Mouse (Mus musculus): ENCODE data around the gene Zfp462. TPM values are rescaled to one million over a fixed set of nuclear protein-coding genes. Genes with fewer than 3 reads are reported as not detected.

Zfp462 gene
- polyA plus RNA-seq, 1 experiment from 2014 or later = 0.38 TPM

DNA sequence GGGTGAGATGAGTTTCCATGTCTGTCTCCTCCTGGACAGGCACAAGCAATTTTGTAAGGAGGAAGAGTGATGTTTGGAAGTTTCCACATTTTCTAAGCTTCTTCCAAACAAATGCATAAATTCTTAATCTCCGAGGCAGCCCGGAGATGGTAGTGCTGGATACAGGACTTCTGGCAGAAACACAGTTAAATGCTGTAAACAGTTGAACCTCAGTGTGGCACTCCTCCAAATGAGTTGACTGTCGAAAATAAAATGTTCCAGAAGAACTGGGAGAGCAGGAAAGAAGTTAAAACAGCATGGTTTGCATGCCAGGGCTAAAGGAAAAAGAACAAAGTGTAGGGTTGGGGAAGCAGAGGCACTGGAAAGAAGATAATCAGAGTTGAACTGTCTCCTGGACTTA, 9.6 kb downstream of the Zfp462 start:
- H3K36me3 ChIP-seq = no peaks in the 10 kb centered on the region
- H3K4me3 ChIP-seq = no peak overlapping the region
- H3K27me3 ChIP-seq (replicated peaks) = peaks cover 14% of the 10 kb centered on the region; the same call in 1 of the 2 replicates
- H3K9ac ChIP-seq = no peak overlapping the region
- H3K9me3 ChIP-seq (replicated peaks) = no peaks in the 10 kb centered on the region
- no peaks in the 10 kb centered on the region for H3K4me1 ChIP-seq
- H3K27ac ChIP-seq = no peak overlapping the region
- no peak overlapping the region for H3K4me2 ChIP-seq
- 64% methylated on average over 3 of the region's 3 CpGs for WGBS (ENCODE audit: insufficient replicate concordance)
- no peak for ATAC-seq

DNA sequence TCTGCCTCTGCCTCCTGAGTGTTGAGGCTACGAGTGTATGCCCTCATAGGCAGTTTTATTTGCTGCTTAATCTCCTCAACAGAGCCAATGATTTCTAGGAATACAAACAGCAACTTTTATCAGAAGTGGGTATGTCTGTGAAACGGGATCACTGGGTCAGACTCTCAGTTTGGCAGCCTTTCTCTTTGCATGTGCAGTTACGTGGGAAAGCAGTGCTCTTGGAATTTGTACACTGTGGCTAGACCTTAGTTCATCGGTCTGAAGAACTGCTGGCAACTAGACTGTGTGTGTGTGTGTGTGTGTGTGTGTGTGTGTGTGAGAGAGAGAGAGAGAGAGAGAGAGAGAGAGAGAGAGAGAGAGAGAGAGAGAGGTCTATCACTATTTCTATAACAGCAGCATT, 15.9 kb downstream of the Zfp462 start:
- H3K27ac ChIP-seq = no peak overlapping the region
- WGBS (ENCODE audit: insufficient replicate concordance) = 57% methylated on average over 4 of the region's 4 CpGs
- no peaks in the 10 kb centered on the region for H3K9me3 ChIP-seq (replicated peaks)
- no peaks in the 10 kb centered on the region for H3K27me3 ChIP-seq (replicated peaks)
- H3K9ac ChIP-seq = no peak overlapping the region
- no peak for ATAC-seq
- H3K4me2 ChIP-seq = no peak overlapping the region
- H3K36me3 ChIP-seq = no peaks in the 10 kb centered on the region
- H3K4me1 ChIP-seq = no peaks in the 10 kb centered on the region
- no peak overlapping the region for H3K4me3 ChIP-seq

DNA sequence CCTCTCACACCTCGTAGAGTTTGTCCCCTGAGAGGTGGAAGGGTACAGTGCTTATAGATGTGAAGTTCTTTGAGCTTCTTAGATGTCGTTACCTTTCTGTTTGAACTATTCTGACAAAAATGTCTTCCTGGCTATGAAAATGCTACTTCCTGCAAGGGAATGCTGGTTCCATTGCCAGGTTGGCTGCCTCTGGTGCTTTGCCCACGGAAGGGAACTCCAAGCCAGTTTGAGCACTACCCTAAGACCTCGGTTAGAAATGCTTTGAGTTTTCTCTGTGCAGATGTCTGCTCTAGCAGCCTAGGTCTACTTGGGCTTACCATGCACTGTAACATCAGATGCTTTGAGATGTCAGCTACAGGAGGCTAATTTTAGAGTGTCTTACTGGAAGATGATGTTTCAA, 17.3 kb downstream of the Zfp462 start:
- no peaks in the 10 kb centered on the region for H3K4me1 ChIP-seq
- H3K27me3 ChIP-seq (replicated peaks) = no peaks in the 10 kb centered on the region
- no peak overlapping the region for H3K27ac ChIP-seq
- no peaks in the 10 kb centered on the region for H3K9me3 ChIP-seq (replicated peaks)
- no peak overlapping the region for H3K9ac ChIP-seq
- H3K4me3 ChIP-seq = no peak overlapping the region
- WGBS (ENCODE audit: insufficient replicate concordance) = 57% methylated on average over 4 of the region's 4 CpGs
- no peak overlapping the region for H3K4me2 ChIP-seq
- H3K36me3 ChIP-seq = no peaks in the 10 kb centered on the region
- no peak for ATAC-seq

DNA sequence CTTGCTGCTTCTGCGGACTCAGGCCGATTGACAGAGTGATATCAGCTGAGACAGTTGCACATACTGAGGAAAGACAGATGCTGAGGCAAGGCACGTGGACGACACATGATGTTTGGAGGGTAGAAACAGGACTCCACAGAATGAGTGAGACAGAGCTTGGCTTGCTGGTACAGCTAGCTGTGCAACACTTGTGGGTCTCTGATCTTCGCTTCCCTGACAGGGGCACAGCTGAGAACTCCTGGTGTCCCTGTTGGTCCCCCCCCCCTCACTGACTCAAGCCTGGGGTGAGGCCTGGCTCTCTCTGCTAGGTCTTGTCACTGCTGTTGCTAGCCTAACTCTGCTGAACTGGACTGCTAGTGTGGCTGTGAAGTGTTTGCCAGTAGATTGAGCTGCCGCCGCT, 18.7 kb downstream of the Zfp462 start:
- no peak for ATAC-seq
- H3K9ac ChIP-seq = no peak overlapping the region
- no peaks in the 10 kb centered on the region for H3K36me3 ChIP-seq

DNA sequence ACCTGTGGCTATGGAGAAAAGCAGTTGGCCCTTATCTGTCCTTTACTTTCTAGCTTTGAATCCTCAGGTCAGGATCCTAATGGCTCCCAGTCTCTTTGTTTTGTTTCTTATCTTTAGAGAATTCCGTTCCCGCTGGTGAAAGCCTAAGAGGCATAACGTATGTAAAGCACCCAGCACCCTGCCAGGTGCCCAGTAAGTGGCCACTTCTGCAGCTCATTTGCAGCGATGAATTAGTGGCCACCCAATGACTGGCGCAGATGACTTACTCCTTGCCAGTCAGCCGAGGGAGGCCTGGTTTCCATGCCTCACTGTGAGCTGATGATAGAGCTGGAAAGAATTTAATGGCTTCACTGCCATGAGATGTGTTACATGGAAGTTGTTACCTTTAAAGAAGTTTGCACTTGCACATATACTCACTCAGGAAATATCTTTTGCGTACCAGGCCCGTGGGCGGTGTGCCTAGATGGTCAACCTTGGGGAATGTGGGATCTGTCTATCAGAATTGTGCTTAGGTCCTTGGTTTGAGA, 20.4 kb downstream of the Zfp462 start:
- WGBS (ENCODE audit: insufficient replicate concordance) = 66% methylated on average over 9 of the region's 9 CpGs
- no peak for ATAC-seq

More for the DNA sequence above, 18.7 kb downstream of the Zfp462 start:
- no peak overlapping the region for H3K4me2 ChIP-seq
- H3K27me3 ChIP-seq (replicated peaks) = no peaks in the 10 kb centered on the region
- H3K4me3 ChIP-seq = no peak overlapping the region
- 72% methylated on average over 7 of the region's 7 CpGs for WGBS (ENCODE audit: insufficient replicate concordance)
- H3K4me1 ChIP-seq = no peaks in the 10 kb centered on the region
- H3K9me3 ChIP-seq (replicated peaks) = no peaks in the 10 kb centered on the region
- no peak overlapping the region for H3K27ac ChIP-seq

DNA sequence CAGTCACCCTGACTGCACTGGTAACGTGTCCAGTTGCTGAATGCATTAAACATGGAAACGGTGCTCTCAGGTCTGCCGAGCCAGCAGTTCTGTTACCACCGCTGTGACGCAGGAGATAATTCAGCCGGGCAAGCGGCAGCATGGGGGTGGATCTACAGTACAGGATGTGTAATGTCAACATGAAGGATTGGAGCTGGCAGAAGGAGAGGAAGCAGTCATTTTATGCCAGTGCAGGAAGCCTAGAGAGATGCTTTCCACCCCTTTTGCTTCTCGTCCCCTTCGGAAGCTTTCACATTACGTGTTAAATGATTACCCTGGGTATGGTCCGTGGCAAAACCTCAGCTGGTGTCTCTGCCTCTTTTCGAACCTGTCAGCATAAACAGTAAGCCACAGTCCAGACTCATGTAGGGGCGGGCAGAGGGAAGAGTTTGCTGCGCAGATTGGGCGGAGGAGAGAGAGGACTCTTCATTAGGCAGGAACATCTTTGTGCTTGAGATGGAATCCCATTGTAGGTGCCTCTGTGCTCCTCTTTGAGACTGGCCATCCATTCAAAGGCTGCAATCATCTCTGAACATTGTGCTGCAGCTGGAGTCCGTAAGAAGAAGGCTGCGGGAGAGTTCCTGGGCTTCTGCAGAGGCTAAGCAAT, 21.4 kb downstream of the Zfp462 start:
- Histone ChIP-seq H3K9me3 (replicated peaks) (no peaks in the 10 kb centered on the region), H3K27me3 (replicated peaks) (no peaks in the 10 kb centered on the region), H3K9ac (no peak overlapping the region), H3K27ac (0 out of 2 replicates have a peak overlapping the region, but pooled peaks have one; percentile 12), H3K4me1 (no peaks in the 10 kb centered on the region), H3K4me2 (no peak overlapping the region; the same call in 1 of the 2 replicates), H3K4me3 (no peak overlapping the region), H3K36me3 (no peaks in the 10 kb centered on the region)
- no peak for ATAC-seq
- WGBS (ENCODE audit: insufficient replicate concordance) = 36% methylated on average over 17 of the region's 17 CpGs

More for the DNA sequence above, 20.4 kb downstream of the Zfp462 start:
- no peaks in the 10 kb centered on the region for H3K9me3 ChIP-seq (replicated peaks)
- H3K4me2 ChIP-seq = no peak overlapping the region
- no peak overlapping the region for H3K9ac ChIP-seq
- no peaks in the 10 kb centered on the region for H3K4me1 ChIP-seq
- no peak overlapping the region for H3K27ac ChIP-seq
- no peak overlapping the region for H3K4me3 ChIP-seq
- no peaks in the 10 kb centered on the region for H3K27me3 ChIP-seq (replicated peaks)
- H3K36me3 ChIP-seq = no peaks in the 10 kb centered on the region

DNA sequence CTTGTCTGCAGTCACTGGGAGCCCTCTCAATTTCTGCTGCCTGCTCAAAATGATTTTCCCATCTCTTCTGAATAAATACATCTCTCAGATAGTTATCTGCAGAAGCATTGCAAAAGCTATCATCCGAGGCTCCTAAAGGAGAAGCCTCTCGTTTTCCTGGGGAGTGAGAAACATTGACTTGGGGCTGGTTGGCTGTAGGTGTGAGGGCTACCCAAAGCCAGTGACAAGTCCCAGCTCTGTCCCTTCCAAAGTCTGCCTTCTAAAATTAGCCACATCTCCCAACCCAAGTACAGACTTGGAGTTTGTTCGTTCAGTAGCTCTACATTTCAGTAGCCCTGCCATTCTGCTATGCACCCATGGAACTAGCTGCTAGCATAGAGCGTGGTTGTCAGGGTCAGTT, 22.3 kb downstream of the Zfp462 start:
- Histone ChIP-seq H3K4me1 (no peaks in the 10 kb centered on the region), H3K27me3 (replicated peaks) (no peaks in the 10 kb centered on the region), H3K27ac (no peak overlapping the region), H3K36me3 (no peaks in the 10 kb centered on the region), H3K4me2 (no peak overlapping the region), H3K4me3 (no peak overlapping the region), H3K9me3 (replicated peaks) (no peaks in the 10 kb centered on the region), H3K9ac (no peak overlapping the region)
- 53% methylated on average over 4 of the region's 4 CpGs for WGBS (ENCODE audit: insufficient replicate concordance)
- ATAC-seq = no peak

DNA sequence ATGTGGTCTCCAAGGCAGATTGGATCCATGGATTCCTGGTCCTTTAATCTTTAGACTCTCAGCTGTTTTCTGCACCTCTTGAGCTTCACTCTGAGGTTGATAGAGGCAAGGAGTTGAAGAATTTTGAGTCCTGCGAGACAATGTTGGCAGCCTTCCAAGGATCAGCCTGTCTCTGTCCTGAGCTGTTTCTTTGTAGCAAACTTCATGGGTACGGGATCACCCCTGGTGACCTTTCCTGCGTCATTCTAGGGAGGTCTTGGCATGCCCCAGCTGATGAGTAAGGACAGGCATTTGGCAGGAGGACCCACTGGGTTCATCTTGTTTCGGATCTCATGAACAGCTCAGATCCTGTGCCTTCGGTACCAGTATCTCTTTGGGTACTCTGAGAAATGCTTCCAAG, 22.9 kb downstream of the Zfp462 start:
- Histone ChIP-seq H3K36me3 (no peaks in the 10 kb centered on the region), H3K27me3 (replicated peaks) (no peaks in the 10 kb centered on the region), H3K4me3 (no peak overlapping the region), H3K27ac (no peak overlapping the region), H3K4me1 (no peaks in the 10 kb centered on the region), H3K4me2 (no peak overlapping the region), H3K9me3 (replicated peaks) (no peaks in the 10 kb centered on the region), H3K9ac (no peak overlapping the region)
- ATAC-seq = no peak
- whole genome bisulfite sequencing (ENCODE audit: insufficient replicate concordance) = 60% methylated on average over 5 of the region's 5 CpGs

DNA sequence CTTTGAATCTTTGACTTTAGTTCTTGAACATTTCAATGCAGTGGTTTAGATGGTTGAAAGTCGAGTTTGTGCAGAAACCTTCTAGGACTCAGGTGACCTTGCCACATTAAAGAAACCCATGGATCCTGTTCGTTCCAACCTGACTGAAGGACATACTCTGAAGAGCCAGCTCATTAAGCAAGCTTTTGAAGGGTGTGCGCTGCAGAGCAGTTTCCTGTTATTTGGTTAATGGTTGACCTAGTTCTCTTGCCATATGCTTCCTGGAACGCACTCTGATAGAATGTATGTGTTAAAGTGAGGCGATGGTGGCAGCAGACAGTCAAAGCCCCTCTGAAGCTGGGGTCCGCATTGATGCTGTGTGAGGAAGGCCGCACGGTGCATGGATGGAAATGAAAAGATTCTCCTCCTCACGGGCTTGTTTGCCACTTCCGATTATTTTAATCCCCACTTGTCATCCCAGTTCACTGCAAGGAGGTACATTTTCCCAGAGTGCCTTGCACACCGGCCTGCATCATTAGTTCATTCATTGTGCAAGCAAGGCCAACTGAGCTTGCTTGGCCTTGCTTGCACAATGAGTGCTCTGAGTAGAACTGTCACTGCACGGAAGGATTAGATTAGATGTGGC, 24.9 kb downstream of the Zfp462 start:
- Histone ChIP-seq H3K9ac (no peak overlapping the region), H3K4me2 (no peak overlapping the region), H3K27ac (no peak overlapping the region), H3K27me3 (replicated peaks) (no peaks in the 10 kb centered on the region), H3K4me3 (no peak overlapping the region), H3K36me3 (no peaks in the 10 kb centered on the region), H3K9me3 (replicated peaks) (no peaks in the 10 kb centered on the region), H3K4me1 (0 out of 2 replicates have a peak, but pooled peaks cover 4% of the 10 kb centered on the region)
- WGBS (ENCODE audit: insufficient replicate concordance) = 71% methylated on average over 12 of the region's 12 CpGs
- ATAC-seq = no peak

DNA sequence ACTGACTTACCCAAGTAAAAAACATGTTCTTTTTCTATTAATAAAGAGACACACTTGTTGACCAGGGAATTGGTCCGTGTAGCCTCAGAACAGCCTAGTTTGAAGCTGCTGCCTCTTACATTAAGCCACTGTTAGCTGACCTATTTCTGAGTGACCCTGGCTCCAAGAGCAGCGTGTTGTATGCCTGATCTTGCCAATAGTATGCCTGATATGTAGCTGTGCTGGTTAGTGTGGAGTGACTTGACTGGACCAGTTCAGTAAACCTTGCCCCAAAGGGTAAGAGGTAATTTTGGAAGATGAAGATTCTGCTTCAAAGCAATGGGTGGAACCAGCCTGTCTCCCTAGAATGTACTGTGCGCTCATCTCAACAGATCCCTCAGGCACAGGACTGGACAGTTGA, 26.5 kb downstream of the Zfp462 start:
- Histone ChIP-seq H3K4me1 (0 out of 2 replicates have a peak, but pooled peaks cover 4% of the 10 kb centered on the region), H3K27ac (no peak overlapping the region), H3K4me3 (no peak overlapping the region), H3K36me3 (no peaks in the 10 kb centered on the region), H3K9me3 (replicated peaks) (no peaks in the 10 kb centered on the region), H3K4me2 (no peak overlapping the region), H3K9ac (no peak overlapping the region), H3K27me3 (replicated peaks) (no peaks in the 10 kb centered on the region)
- no peak for ATAC-seq
- WGBS (ENCODE audit: insufficient replicate concordance) = 70% methylated on average over 3 of the region's 3 CpGs

DNA sequence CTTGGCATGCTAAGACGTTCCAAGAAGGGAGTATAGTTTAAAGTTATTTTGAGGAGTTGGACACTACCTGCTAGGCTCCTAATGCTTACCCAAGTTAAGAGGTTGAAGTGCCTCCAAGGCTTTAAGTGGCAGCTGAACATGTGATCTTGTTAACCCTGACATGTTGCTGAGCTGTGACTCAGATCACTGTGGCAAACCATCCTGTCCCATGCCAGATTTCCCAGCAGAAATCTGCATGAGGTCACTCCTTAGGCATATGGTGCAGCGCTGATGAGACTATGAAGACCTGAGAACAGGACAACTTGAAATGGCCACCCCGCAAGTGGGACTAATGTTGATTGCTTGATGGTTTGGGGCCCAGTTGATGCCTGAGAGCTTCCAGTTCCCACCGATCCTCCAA, 27.2 kb downstream of the Zfp462 start:
- Histone ChIP-seq H3K4me1 (0 out of 2 replicates have a peak, but pooled peaks cover 4% of the 10 kb centered on the region), H3K36me3 (no peaks in the 10 kb centered on the region), H3K27me3 (replicated peaks) (no peaks in the 10 kb centered on the region), H3K27ac (no peak overlapping the region), H3K4me2 (no peak overlapping the region), H3K9me3 (replicated peaks) (no peaks in the 10 kb centered on the region), H3K9ac (no peak overlapping the region), H3K4me3 (no peak overlapping the region)
- no peak for ATAC-seq
- WGBS (ENCODE audit: insufficient replicate concordance) = 77% methylated on average over 4 of the region's 4 CpGs

DNA sequence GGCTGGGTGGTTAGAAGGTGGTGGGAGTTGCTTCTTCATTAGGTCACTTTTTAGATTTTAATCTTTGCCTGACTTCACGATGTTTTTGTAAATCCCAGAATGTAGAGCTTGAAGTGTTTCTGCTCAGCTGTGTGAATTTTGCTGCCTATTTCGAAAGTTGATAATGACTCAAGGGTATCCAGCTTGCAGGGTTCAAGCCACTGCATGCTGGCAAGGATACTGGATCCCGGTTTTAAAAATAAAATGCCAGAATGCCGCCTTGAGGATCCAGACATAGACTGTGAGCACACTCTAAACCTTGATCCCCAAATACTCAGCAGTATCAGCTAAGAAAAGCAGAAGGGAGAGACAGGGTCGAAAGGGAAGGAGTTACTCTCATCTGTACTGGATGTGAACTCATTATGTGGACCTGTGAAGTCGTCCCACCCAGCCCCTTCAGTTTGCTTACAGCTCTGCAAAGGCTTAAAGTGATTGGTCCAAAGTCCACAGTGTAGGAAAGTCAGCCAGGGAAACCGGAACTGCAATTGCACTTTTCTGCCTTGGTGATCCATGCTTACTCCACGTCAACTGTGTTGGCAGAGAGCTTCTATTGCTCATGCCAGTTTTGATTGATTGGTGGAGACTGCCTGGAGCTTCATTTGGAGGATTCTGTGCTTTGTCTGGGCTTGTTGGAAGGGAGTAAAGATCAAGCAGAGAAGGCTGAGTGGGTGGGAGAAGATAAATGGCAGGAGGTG, 28.1 kb downstream of the Zfp462 start:
- H3K9me3 ChIP-seq (replicated peaks) = no peaks in the 10 kb centered on the region
- ATAC-seq = no peak
- no peaks in the 10 kb centered on the region for H3K27me3 ChIP-seq (replicated peaks)
- WGBS (ENCODE audit: insufficient replicate concordance) = 53% methylated on average over 8 of the region's 8 CpGs
- H3K9ac ChIP-seq = no peak overlapping the region
- 0 out of 2 replicates have a peak, but pooled peaks cover 4% of the 10 kb centered on the region for H3K4me1 ChIP-seq
- no peak overlapping the region for H3K4me3 ChIP-seq
- no peaks in the 10 kb centered on the region for H3K36me3 ChIP-seq
- no peak overlapping the region for H3K4me2 ChIP-seq
- H3K27ac ChIP-seq = no peak overlapping the region

Data from liver, embryonic 12.5 days (tissue).